Mouse (Mus musculus): Measurements from ENCODE around the gene Rnf123.

GRCm38 (mm10) chr9:108085261-108085660 lies 2.1 kb upstream of the Rnf123 start:
- TF ChIP-seq GATA1 (IDR thresholded peaks at IDR 0.05; ENCODE audit: low read length): no peak
- TF ChIP-seq TAL1 (IDR thresholded peaks at IDR 0.05; ENCODE audit: low read length): no peak
